Mouse (Mus musculus) CH12.LX (cell line): ENCODE results near the gene Prkci. TPM values are rescaled to one million over a fixed set of nuclear protein-coding genes. Genes with fewer than 3 reads are reported as not detected.

Experiments used
- DNase-seq: peaks from one replicate; pipeline ENCODE4 v3.0.0-alpha.2; 2013; ENCODE audit errors: extremely low read depth
- H3K27ac ChIP-seq: 2 replicates; pipeline ENCODE4 v1.5.1; 2012; ENCODE audit warnings: low read depth, mild to moderate bottlenecking, control low read depth, moderate library complexity; ENCODE audit not compliant: insufficient read depth
- H3K27me3 ChIP-seq: replicated peaks from 2 replicates; pipeline ENCODE3; 2012; ENCODE audit warnings: inconsistent platforms
- H3K36me3 ChIP-seq, 2 experiments: replicated peaks in 1 of 2; 2 replicates each; pipeline versions ENCODE3 to v1.6.1; 2012; ENCODE audit warnings: inconsistent platforms in 1 of 2, low read length in 1 of 2, mild to moderate bottlenecking in 1 of 2, mixed read lengths in 1 of 2, moderate library complexity in 1 of 2; ENCODE audit not compliant: control insufficient read depth in 1 of 2, insufficient read depth in 1 of 2
- H3K4me1 ChIP-seq, 2 experiments: 2 replicates each; pipeline ENCODE4 v1.6.1; 2012; ENCODE audit warnings: inconsistent platforms in 1 of 2, moderate library complexity in 1 of 2; ENCODE audit not compliant: insufficient read depth in 2 of 2, control insufficient read depth in 1 of 2
- H3K4me2 ChIP-seq: 2 replicates; pipeline ENCODE4 v1.6.1; 2012; ENCODE audit warnings: low read depth, mild to moderate bottlenecking, control low read depth; ENCODE audit not compliant: poor library complexity, insufficient read depth, severe bottlenecking
- H3K4me3 ChIP-seq, 3 experiments: fragments of 150-350 bp in 1 of 3; sonication (generic) in 1 of 3; replicated peaks in 1 of 3; 2 replicates each; pipeline versions ENCODE3 to v1.5.1; 2011 to 2012; ENCODE audit warnings: low read depth in 2 of 3, low read length in 2 of 3, mild to moderate bottlenecking in 2 of 3, moderate library complexity in 2 of 3, control low read depth in 1 of 3, improper control_type of control experiment in 1 of 3, inconsistent platforms in 1 of 3, mixed read lengths in 1 of 3; ENCODE audit not compliant: poor library complexity in 1 of 3
- H3K79me2 ChIP-seq: replicated peaks from 2 replicates; pipeline ENCODE4 v1.6.1; 2012; ENCODE audit warnings: mild to moderate bottlenecking, moderate library complexity; ENCODE audit not compliant: control insufficient read depth, poor library complexity, insufficient read depth, severe bottlenecking; ENCODE audit errors: extremely low read depth
- H3K9ac ChIP-seq: 2 replicates; pipeline ENCODE4 v1.6.1; 2012; ENCODE audit warnings: low read depth, mild to moderate bottlenecking, control low read depth, moderate library complexity; ENCODE audit not compliant: insufficient read depth
- H3K9me3 ChIP-seq: replicated peaks from 2 replicates; pipeline ENCODE3; 2012; ENCODE audit warnings: low read length, inconsistent platforms, mixed read lengths
- BHLHE40 ChIP-seq: IDR thresholded peaks from 2 replicates; pipeline ENCODE4 v1.6.1; 2011; ENCODE audit warnings: mild to moderate bottlenecking, low read depth, low read length, improper control_type of control experiment
- CHD1 ChIP-seq: IDR thresholded peaks from 2 replicates; pipeline ENCODE4 v1.6.1; 2012; ENCODE audit warnings: low read depth, low read length, improper control_type of control experiment, inconsistent platforms
- CHD2 ChIP-seq: IDR thresholded peaks from 2 replicates; pipeline ENCODE4 v1.6.1; 2011; ENCODE audit warnings: low read length, improper control_type of control experiment
- CTCF ChIP-seq, 2 experiments: IDR thresholded peaks in 1 of 2; conservative IDR thresholded peaks in 1 of 2; 2 replicates each; pipeline ENCODE4 v1.5.1; 2011 to 2012; ENCODE audit warnings: low read depth in 2 of 2, low read length in 2 of 2, improper control_type of control experiment in 1 of 2, inconsistent platforms in 1 of 2, mild to moderate bottlenecking in 1 of 2, moderate library complexity in 1 of 2
- ELF1 ChIP-seq: IDR thresholded peaks from 2 replicates; pipeline ENCODE4 v1.6.1; 2014; ENCODE audit warnings: low read depth, mild to moderate bottlenecking, inconsistent platforms, low read length, improper control_type of control experiment
- EP300 ChIP-seq: IDR thresholded peaks from 2 replicates; pipeline ENCODE4 v1.6.1; 2011; ENCODE audit warnings: low read length, improper control_type of control experiment
- ETS1 ChIP-seq: conservative IDR thresholded peaks from 2 replicates; pipeline ENCODE4 v1.6.1; 2012; ENCODE audit warnings: low read depth, mild to moderate bottlenecking, inconsistent platforms, low read length, improper control_type of control experiment, moderate library complexity
- GABPA ChIP-seq: IDR thresholded peaks from 2 replicates; pipeline ENCODE4 v1.6.1; 2012; ENCODE audit warnings: low read depth, low read length, improper control_type of control experiment, inconsistent platforms; ENCODE audit not compliant: insufficient replicate concordance
- HCFC1 ChIP-seq: IDR thresholded peaks from 2 replicates; pipeline ENCODE4 v1.6.1; 2012; ENCODE audit warnings: low read depth, mild to moderate bottlenecking, inconsistent platforms, low read length, improper control_type of control experiment
- JUND ChIP-seq: conservative IDR thresholded peaks from 2 replicates; pipeline ENCODE4 v1.6.1; 2011; ENCODE audit warnings: low read depth, low read length, improper control_type of control experiment
- MAFK ChIP-seq: IDR thresholded peaks from 2 replicates; pipeline ENCODE4 v1.6.1; 2011; ENCODE audit warnings: low read length, improper control_type of control experiment; ENCODE audit not compliant: insufficient replicate concordance
- MEF2A ChIP-seq: IDR thresholded peaks from 2 replicates; pipeline ENCODE4 v1.6.1; 2014; ENCODE audit warnings: low read depth, mild to moderate bottlenecking, inconsistent platforms, low read length, improper control_type of control experiment, borderline replicate concordance
- NELFE ChIP-seq: IDR thresholded peaks from 2 replicates; pipeline ENCODE4 v1.6.1; 2011; ENCODE audit warnings: low read depth, low read length, improper control_type of control experiment
- NRF1 ChIP-seq: IDR thresholded peaks from 2 replicates; pipeline ENCODE4 v1.6.1; 2014; ENCODE audit warnings: low read depth, mild to moderate bottlenecking, inconsistent platforms, low read length, improper control_type of control experiment, moderate library complexity
- PAX5 ChIP-seq: IDR thresholded peaks from 2 replicates; pipeline ENCODE4 v1.6.1; 2012; ENCODE audit warnings: low read length, inconsistent platforms, mixed read lengths
- POLR2A ChIP-seq: IDR thresholded peaks from 2 replicates; pipeline ENCODE4 v1.6.1; 2011; ENCODE audit warnings: low read depth, mild to moderate bottlenecking, improper control_type of control experiment, low read length
- POLR2AphosphoS2 ChIP-seq: IDR thresholded peaks from 2 replicates; pipeline ENCODE4 v1.6.1; 2011; ENCODE audit warnings: low read depth, low read length, improper control_type of control experiment
- RCOR1 ChIP-seq: conservative IDR thresholded peaks from 2 replicates; pipeline ENCODE4 v1.6.1; 2012; ENCODE audit warnings: low read depth, mild to moderate bottlenecking, inconsistent platforms, low read length, improper control_type of control experiment
- SMC3 ChIP-seq: IDR thresholded peaks from 2 replicates; pipeline ENCODE4 v1.6.1; 2011; ENCODE audit warnings: low read depth, low read length, improper control_type of control experiment
- TBP ChIP-seq: conservative IDR thresholded peaks from 2 replicates; pipeline ENCODE4 v1.6.1; 2011; ENCODE audit warnings: low read depth, low read length, improper control_type of control experiment
- USF2 ChIP-seq: conservative IDR thresholded peaks from 2 replicates; pipeline ENCODE4 v1.6.1; 2011; ENCODE audit warnings: low read depth, low read length, improper control_type of control experiment
- ZMIZ1 ChIP-seq: IDR thresholded peaks from 2 replicates; pipeline ENCODE4 v1.6.1; 2012; ENCODE audit warnings: low read depth, mild to moderate bottlenecking, inconsistent platforms, low read length, improper control_type of control experiment
- dilution Hi-C: fragments of 300-500 bp; cut with MboI; formaldehyde crosslinking; loops from 2 replicates; pipeline ENCODE4 v1.14.3; 2020; ENCODE audit warnings: low sequenced_read_pairs; ENCODE audit not compliant: extremely low pct_unique_long_range_greater_than_20kb, extremely low pct_ligation_motif_present
- in situ Hi-C: fragments of 300-500 bp; cut with MboI; formaldehyde crosslinking; loops from 3 replicates; pipeline ENCODE4 v1.14.3; 2019; ENCODE audit warnings: low sequenced_read_pairs, low pct_ligation_motif_present, low pct_unique_long_range_greater_than_20kb, mixed read lengths
- polyA plus RNA-seq: library from polyadenylated mRNA; unstranded; fragments of >175 nt; gene quantifications from 2 replicates; pipeline ENCODE4 v1.2.1, GENCODE M21; 2012; ENCODE audit warnings: low read depth; ENCODE audit not compliant: insufficient read length
- total RNA-seq, 2 experiments: library from RNA; depleted of rRNA; stranded (reverse); fragments of 300-350 nt in 1 of 2; fragments of >200 nt in 1 of 2; gene quantifications; 2 replicates each; pipeline ENCODE4 v1.2.3; 2012 to 2014

The Prkci gene
- total and polyA plus RNA-seq, 3 experiments = 14.8 to 17.1 (median 16.7) TPM

- H3K9me3 ChIP-seq = no peaks in the 10 kb centered on the region
- TF ChIP-seq HCFC1 (no peak), MAFK (no peak), NRF1 (no peak), POLR2A (no peak), ELF1 (no peak), TBP (no peak), BHLHE40 (no peak), CHD2 (no peak), ZMIZ1 (no peak), MEF2A (no peak), RCOR1 (no peak), USF2 (no peak), JUND (no peak), GABPA (no peak), CHD1 (no peak), PAX5 (no peak), CTCF (conservative IDR thresholded peaks at IDR 0.05 in 1 of 2, IDR thresholded peaks at IDR 0.05 in 1 of 2; ENCODE audit: low read depth in 2 of 2, low read length in 2 of 2) (no peak), SMC3 (no peak), EP300 (no peak)
- in situ Hi-C loops = no loop called here
Measured at GRCm38 (mm10) chr3:31033644-31034043, 38.1 kb downstream of the Prkci start.

GRCm38 (mm10) chr3:31037851-31038250 lies 42.3 kb downstream of the Prkci start:
- H3K9me3 ChIP-seq = no peaks in the 10 kb centered on the region
- H3K36me3 ChIP-seq = peaks cover 25 to 56% of the 10 kb centered on the region in 2 experiments
- H3K27ac ChIP-seq = no peak overlapping the region

More at GRCm38 (mm10) chr3:31033644-31034043, 38.1 kb downstream of the Prkci start:
- Histone ChIP-seq H3K4me3 (no peak overlapping the region), H3K9ac (no peak overlapping the region), H3K79me2 (no peaks in the 10 kb centered on the region), H3K36me3 (peaks cover 12 to 55% of the 10 kb centered on the region in 2 experiments), H3K4me2 (no peak overlapping the region), H3K27ac (no peak overlapping the region), H3K27me3 (no peaks in the 10 kb centered on the region), H3K4me1 (peaks cover under 1 to 1% of the 10 kb centered on the region in 2 experiments; a peak in 1 of 4 replicates)
- dilution Hi-C loops = no loop called here
- no peak for DNase-seq

More at GRCm38 (mm10) chr3:31037851-31038250, 42.3 kb downstream of the Prkci start:
- TF ChIP-seq MAFK (no peak), NELFE (no peak), ETS1 (no peak), ZMIZ1 (no peak), POLR2AphosphoS2 (no peak)
- dilution Hi-C loops = no loop called here
- Histone ChIP-seq H3K79me2 (no peaks in the 10 kb centered on the region), H3K9ac (no peak overlapping the region), H3K27me3 (no peaks in the 10 kb centered on the region), H3K4me3 (no peak overlapping the region), H3K4me2 (no peak overlapping the region), H3K4me1 (peaks cover 3 to 4% of the 10 kb centered on the region in 2 experiments; a peak in 1 of 4 replicates)
- in situ Hi-C loops = no loop called here
- no peak for DNase-seq
